Mouse (Mus musculus): ENCODE data around the gene Lingo2. TPM values are rescaled to one million over a fixed set of nuclear protein-coding genes. Genes with fewer than 3 reads are reported as not detected.

The Lingo2 gene
- polyA plus RNA-seq, 1 experiment from 2014 or later, result 0.34 TPM

DNA sequence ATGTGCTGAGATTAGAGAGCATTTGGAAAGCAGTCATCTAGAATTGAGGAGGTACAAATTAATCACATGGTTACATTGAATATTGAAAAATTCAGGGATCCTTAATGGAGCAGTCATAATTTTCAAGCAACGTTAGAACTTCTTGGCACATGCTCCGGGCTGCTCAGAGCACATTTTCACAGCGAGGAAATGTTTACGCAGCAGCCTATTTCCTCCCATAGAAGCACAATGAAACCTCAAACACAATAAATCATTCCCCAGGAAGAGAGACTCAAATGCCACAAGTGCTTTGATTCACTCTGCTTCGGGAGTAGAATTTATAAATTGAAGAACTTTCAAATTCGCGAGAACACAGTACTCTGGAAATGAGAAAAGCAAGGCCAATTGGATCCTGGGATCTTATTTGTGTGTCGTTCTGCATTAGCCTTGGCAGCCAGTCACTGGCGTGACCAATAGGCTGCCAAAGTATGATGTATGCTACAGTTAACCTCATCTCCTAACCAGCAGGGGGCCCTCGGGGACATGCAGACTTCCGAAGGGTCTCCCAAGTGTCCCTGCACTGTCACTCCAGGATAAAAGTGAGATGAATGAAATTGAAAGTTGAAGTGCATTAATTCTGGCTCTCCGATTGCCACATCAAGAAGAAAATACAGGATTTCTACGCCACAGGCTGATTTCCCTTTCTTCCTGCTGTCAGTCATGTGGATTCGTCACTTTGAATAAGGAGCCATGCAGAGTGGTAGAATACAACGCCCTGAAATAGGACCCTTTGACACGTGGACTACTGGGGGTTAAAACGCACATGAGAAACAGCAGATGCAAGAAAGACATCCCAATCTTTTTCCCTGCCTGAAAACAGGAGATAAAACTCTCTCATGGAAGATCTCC, 662.5 kb downstream of the Lingo2 start:
- 12% methylated on average over 17 of the region's 17 CpGs for WGBS
- Histone ChIP-seq H3K9ac (ENCODE audit: low read length) (peak overlapping the region; percentile 43; the same call in 1 of the 2 replicates), H3K4me1 (replicated peaks; ENCODE audit: control insufficient read depth, insufficient read depth, low read length) (0 out of 2 replicates have a peak, but pooled peaks cover 2% of the 10 kb centered on the region), H3K4me2 (ENCODE audit: low read depth, low read length) (peak overlapping the region; percentile 63), H3K36me3 (ENCODE audit: control insufficient read depth, insufficient read depth, low read length) (no peaks in the 10 kb centered on the region), H3K9me3 (ENCODE audit: control insufficient read depth, low read length) (no peaks in the 10 kb centered on the region), H3K27ac (ENCODE audit: low read length) (peak overlapping the region; percentile 25; the same call in 1 of the 2 replicates), H3K4me3 (ENCODE audit: low read length) (peak overlapping the region; percentile 40), H3K27me3 (ENCODE audit: control insufficient read depth, insufficient read depth, low read depth, low read length) (no peaks in the 10 kb centered on the region)
- ATAC-seq (ENCODE audit: low read depth), result peak; percentile 93

DNA sequence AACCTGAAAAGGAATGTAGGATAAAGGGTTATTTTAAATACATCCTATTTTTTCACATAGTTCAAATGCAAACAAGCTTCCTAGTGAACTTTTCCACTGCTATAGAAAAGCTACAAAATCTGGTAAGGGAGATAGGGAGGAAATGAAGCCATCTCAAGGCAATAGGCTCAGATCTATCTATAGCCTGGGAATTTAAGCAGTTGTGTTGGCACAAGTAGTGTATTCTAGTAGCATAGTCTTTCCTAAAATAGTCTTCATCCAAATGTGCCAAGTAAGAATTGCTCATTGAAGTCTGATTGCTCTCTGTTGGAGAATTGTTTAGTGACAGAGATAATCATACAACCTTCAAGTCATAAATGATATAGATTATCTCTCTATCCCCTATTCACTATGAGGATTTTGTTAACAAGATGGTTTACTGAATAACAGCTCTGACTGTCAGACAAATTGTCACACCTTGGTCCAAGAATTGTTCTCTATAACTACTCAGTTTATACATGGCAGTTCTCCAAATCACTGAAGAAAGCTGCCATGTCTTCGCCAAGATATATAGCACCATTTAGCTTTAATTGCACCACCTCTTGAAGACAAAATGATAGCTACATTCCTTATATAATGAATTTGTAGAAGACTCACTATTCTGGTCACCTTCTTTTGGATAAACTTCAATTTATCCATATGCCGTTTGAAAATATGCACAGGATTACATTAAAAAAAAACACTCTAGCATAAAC, 688.9 kb downstream of the Lingo2 start:
- Histone ChIP-seq H3K36me3 (ENCODE audit: control insufficient read depth, insufficient read depth, low read length) (no peaks in the 10 kb centered on the region), H3K4me2 (ENCODE audit: low read depth, low read length) (no peak overlapping the region), H3K9ac (ENCODE audit: low read length) (no peak overlapping the region), H3K4me3 (ENCODE audit: low read length) (no peak overlapping the region), H3K27me3 (ENCODE audit: control insufficient read depth, insufficient read depth, low read depth, low read length) (no peaks in the 10 kb centered on the region), H3K27ac (ENCODE audit: low read length) (no peak overlapping the region), H3K9me3 (ENCODE audit: control insufficient read depth, low read length) (no peaks in the 10 kb centered on the region), H3K4me1 (replicated peaks; ENCODE audit: control insufficient read depth, insufficient read depth, low read length) (no peaks in the 10 kb centered on the region)
- 64% methylated on average over 2 of the region's 2 CpGs for WGBS
- ATAC-seq (ENCODE audit: low read depth), result no peak

DNA sequence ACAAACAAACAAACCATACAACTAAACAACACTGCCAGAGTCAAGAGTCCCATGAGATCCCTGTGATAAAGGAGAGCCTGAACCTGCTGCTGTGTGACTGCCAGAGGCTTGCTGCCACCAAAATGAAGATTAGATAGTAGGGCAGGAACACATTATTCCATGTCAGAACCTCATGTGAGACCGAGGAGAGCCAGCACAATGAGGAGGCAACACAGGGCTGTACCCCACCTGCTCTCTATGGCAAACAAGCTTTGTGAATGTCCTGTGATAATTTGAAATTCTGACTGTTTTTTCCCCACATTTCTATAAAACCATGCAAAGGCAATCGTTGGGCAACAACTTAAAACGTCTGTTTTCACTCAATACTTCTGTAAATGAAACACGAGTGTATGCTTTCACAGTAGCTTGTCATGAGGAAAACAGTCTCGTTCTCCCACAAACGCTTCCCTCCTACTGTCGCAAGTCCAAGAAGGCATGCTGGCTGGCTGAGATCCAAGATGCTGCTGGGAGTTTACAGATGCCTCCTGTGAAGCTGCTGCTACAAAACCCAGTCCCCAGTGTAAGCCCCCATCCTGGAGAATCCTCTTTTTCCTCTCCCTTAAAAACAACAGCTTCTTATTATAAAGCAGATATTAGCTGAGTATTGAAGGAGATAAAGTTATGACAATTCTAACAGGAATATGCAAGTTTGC, 765.2 kb downstream of the Lingo2 start:
- H3K9me3 ChIP-seq (ENCODE audit: control insufficient read depth, low read length), result no peaks in the 10 kb centered on the region
- no peak overlapping the region for H3K4me2 ChIP-seq (ENCODE audit: low read depth, low read length)
- H3K4me1 ChIP-seq (replicated peaks; ENCODE audit: control insufficient read depth, insufficient read depth, low read length), result no peaks in the 10 kb centered on the region
- no peaks in the 10 kb centered on the region for H3K27me3 ChIP-seq (ENCODE audit: control insufficient read depth, insufficient read depth, low read depth, low read length)
- H3K36me3 ChIP-seq (ENCODE audit: control insufficient read depth, insufficient read depth, low read length), result no peaks in the 10 kb centered on the region
- H3K4me3 ChIP-seq (ENCODE audit: low read length), result no peak overlapping the region
- 22% methylated on average over 7 of the region's 7 CpGs for WGBS
- no peak overlapping the region for H3K27ac ChIP-seq (ENCODE audit: low read length)
- no peak overlapping the region for H3K9ac ChIP-seq (ENCODE audit: low read length)
- 0 out of 2 replicates have a peak, but pooled peaks have one; percentile 36 for ATAC-seq (ENCODE audit: low read depth)

DNA sequence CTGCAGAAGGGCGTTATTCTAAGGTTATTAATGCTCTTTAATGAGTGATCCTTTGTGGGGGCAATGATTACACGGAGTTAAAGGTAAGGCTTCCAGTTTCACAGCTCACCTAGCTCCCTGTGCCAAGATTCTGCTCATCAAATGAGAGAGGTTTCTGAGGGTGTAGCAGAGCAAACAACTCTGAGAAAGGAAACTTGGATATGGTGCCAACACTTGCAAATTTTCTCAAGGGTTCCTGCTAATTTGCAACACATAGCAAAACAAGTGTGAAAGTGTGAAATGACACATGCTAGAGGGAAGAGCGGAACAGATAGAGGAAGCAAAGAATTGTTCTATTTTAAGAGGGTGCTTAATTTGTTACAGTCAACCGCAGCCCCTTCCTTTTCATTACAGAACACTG, 767.9 kb downstream of the Lingo2 start:
- no peaks in the 10 kb centered on the region for H3K9me3 ChIP-seq (ENCODE audit: control insufficient read depth, low read length)
- no peak overlapping the region for H3K4me2 ChIP-seq (ENCODE audit: low read depth, low read length)
- no peak for ATAC-seq (ENCODE audit: low read depth)
- no peak overlapping the region for H3K27ac ChIP-seq (ENCODE audit: low read length)
- 38% methylated on average over 4 of the region's 4 CpGs for WGBS
- H3K27me3 ChIP-seq (ENCODE audit: control insufficient read depth, insufficient read depth, low read depth, low read length), result no peaks in the 10 kb centered on the region
- H3K36me3 ChIP-seq (ENCODE audit: control insufficient read depth, insufficient read depth, low read length), result no peaks in the 10 kb centered on the region
- no peaks in the 10 kb centered on the region for H3K4me1 ChIP-seq (replicated peaks; ENCODE audit: control insufficient read depth, insufficient read depth, low read length)
- H3K9ac ChIP-seq (ENCODE audit: low read length), result no peak overlapping the region
- H3K4me3 ChIP-seq (ENCODE audit: low read length), result no peak overlapping the region

DNA sequence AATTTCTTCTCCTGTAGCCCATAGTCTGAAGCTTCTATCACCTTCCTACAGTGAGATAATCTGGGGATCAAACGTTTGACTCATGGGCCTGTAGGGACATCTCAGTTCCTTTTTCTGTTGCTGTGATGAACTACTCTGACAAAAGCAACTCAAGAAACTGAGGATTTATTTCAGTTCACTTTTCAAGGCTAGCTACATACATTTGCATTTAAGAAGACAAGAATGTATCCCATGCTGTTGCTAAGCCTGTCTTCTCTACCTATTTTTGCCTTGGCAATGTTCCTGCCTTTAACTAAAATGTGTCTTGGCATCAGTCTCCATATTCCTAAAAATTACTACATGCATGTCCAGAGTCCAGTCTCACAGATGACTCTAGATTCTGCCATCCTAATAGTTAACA, 781.4 kb downstream of the Lingo2 start:
- no peaks in the 10 kb centered on the region for H3K27me3 ChIP-seq (ENCODE audit: control insufficient read depth, insufficient read depth, low read depth, low read length)
- H3K4me3 ChIP-seq (ENCODE audit: low read length), result no peak overlapping the region
- H3K4me1 ChIP-seq (replicated peaks; ENCODE audit: control insufficient read depth, insufficient read depth, low read length), result no peaks in the 10 kb centered on the region
- no peak overlapping the region for H3K9ac ChIP-seq (ENCODE audit: low read length)
- no peak overlapping the region for H3K27ac ChIP-seq (ENCODE audit: low read length)
- no peaks in the 10 kb centered on the region for H3K36me3 ChIP-seq (ENCODE audit: control insufficient read depth, insufficient read depth, low read length)
- H3K9me3 ChIP-seq (ENCODE audit: control insufficient read depth, low read length), result no peaks in the 10 kb centered on the region
- no peak for ATAC-seq (ENCODE audit: low read depth)
- no peak overlapping the region for H3K4me2 ChIP-seq (ENCODE audit: low read depth, low read length)
- WGBS, result 27% methylated on average over 1 of the region's 1 CpGs

DNA sequence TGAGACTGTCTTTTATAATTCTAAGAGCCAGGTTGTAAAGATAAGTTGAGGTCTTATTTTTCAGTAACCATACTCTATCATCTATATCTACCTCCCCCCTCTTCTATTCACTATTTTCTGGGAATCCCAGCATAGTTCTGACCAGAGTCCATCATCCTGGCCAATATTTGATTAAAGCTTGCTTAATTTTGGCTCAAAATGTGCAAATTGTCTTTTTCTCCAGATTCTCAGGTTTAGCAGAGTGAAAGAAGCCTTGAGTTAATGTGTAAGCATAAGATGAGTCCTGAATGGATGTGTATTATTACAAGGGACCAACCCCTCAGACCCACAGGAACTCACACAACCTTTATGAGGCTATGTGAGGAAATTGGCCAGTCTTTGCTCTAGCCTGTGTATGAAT, 820.2 kb downstream of the Lingo2 start:
- H3K9me3 ChIP-seq (ENCODE audit: control insufficient read depth, low read length), result no peaks in the 10 kb centered on the region
- H3K27ac ChIP-seq (ENCODE audit: low read length), result no peak overlapping the region
- H3K4me2 ChIP-seq (ENCODE audit: low read depth, low read length), result no peak overlapping the region
- no peaks in the 10 kb centered on the region for H3K27me3 ChIP-seq (ENCODE audit: control insufficient read depth, insufficient read depth, low read depth, low read length)
- no peak overlapping the region for H3K4me3 ChIP-seq (ENCODE audit: low read length)
- H3K4me1 ChIP-seq (replicated peaks; ENCODE audit: control insufficient read depth, insufficient read depth, low read length), result no peaks in the 10 kb centered on the region
- no peaks in the 10 kb centered on the region for H3K36me3 ChIP-seq (ENCODE audit: control insufficient read depth, insufficient read depth, low read length)
- no peak for ATAC-seq (ENCODE audit: low read depth)
- no peak overlapping the region for H3K9ac ChIP-seq (ENCODE audit: low read length)

DNA sequence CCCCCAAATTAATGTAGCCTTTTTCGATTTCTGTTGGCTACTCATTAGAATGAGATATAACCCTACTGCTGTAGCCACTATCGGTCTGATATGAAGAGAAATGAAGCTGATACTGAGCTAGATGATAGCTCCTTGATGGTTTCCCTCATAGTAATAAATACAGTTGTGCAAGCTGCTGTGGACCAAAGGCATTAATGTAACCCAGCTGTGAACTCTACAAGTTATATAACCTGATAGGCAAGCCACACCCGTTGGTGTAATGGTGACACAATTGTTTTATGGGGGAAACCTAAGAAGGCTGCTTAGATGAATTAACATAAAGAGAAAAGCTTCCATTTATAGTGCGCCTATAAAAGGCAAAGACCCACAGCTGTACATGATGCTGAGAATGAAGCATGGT, 856.1 kb downstream of the Lingo2 start:
- no peak for ATAC-seq (ENCODE audit: low read depth)

DNA sequence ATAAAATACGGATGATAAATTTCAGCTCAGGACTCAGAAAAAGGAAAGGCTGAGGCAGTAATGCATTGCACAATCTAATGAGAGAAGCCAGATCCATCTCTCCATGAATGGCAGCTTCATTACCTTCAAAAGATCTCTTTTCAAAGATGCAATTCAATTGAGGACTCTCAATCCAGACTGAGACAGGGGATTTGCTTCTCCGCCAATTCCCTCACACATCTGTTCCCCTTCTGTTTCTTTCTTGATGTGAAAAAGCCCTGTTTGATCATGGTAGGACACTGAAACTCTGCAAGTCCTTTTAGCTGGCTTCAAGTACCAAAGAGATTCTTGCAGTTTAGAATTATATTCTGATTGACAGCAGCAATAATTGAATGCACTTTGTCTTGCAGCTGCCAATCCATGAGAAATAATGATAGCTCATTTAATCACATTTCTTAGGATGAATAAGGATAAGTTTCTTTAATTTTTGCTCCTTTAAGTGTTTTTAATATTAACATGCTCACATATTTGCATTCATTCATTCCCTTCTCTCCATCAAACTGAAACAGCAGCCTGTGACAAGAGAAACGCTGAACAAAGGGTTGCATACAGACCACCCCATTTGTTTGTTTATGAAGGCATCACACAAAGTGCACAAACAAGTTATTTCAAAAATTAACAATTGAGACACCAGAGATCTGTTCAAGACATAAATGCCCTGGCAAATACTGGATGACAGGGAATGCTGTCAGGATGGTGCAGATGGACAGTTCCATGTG, 870.3 kb downstream of the Lingo2 start:
- Histone ChIP-seq H3K9ac (ENCODE audit: low read length) (no peak overlapping the region), H3K27ac (ENCODE audit: low read length) (no peak overlapping the region), H3K4me3 (ENCODE audit: low read length) (no peak overlapping the region), H3K9me3 (ENCODE audit: control insufficient read depth, low read length) (no peaks in the 10 kb centered on the region), H3K36me3 (ENCODE audit: control insufficient read depth, insufficient read depth, low read length) (no peaks in the 10 kb centered on the region), H3K4me2 (ENCODE audit: low read depth, low read length) (no peak overlapping the region), H3K4me1 (replicated peaks; ENCODE audit: control insufficient read depth, insufficient read depth, low read length) (no peaks in the 10 kb centered on the region), H3K27me3 (ENCODE audit: control insufficient read depth, insufficient read depth, low read depth, low read length) (no peaks in the 10 kb centered on the region)
- WGBS, result 72% methylated on average over 3 of the region's 3 CpGs
- no peak for ATAC-seq (ENCODE audit: low read depth)

More for the DNA sequence above, 856.1 kb downstream of the Lingo2 start:
- Histone ChIP-seq H3K4me1 (replicated peaks; ENCODE audit: control insufficient read depth, insufficient read depth, low read length) (no peaks in the 10 kb centered on the region), H3K9ac (ENCODE audit: low read length) (no peak overlapping the region), H3K36me3 (ENCODE audit: control insufficient read depth, insufficient read depth, low read length) (no peaks in the 10 kb centered on the region), H3K9me3 (ENCODE audit: control insufficient read depth, low read length) (no peaks in the 10 kb centered on the region), H3K27ac (ENCODE audit: low read length) (no peak overlapping the region), H3K27me3 (ENCODE audit: control insufficient read depth, insufficient read depth, low read depth, low read length) (no peaks in the 10 kb centered on the region), H3K4me3 (ENCODE audit: low read length) (no peak overlapping the region), H3K4me2 (ENCODE audit: low read depth, low read length) (no peak overlapping the region)
- 76% methylated on average over 4 of the region's 4 CpGs for WGBS
